Mouse (Mus musculus) cortical plate, adult 2 months (tissue): ENCODE measurements around the gene Pthlh.

Experiments used
- CTCF ChIP-seq: fragments of 200-500 bp; IDR thresholded peaks from 2 replicates; pipeline ENCODE4 v1.5.1; 2011; ENCODE audit warnings: mild to moderate bottlenecking, control low read depth, low read length; ENCODE audit not compliant: insufficient read depth; ENCODE audit errors: extremely low read depth
- POLR2A ChIP-seq: fragments of 200-500 bp; IDR thresholded peaks from 2 replicates; pipeline ENCODE4 v1.6.1; 2011; ENCODE audit warnings: mild to moderate bottlenecking, low read length, control low read depth; ENCODE audit not compliant: insufficient read depth; ENCODE audit errors: extremely low read depth

DNA sequence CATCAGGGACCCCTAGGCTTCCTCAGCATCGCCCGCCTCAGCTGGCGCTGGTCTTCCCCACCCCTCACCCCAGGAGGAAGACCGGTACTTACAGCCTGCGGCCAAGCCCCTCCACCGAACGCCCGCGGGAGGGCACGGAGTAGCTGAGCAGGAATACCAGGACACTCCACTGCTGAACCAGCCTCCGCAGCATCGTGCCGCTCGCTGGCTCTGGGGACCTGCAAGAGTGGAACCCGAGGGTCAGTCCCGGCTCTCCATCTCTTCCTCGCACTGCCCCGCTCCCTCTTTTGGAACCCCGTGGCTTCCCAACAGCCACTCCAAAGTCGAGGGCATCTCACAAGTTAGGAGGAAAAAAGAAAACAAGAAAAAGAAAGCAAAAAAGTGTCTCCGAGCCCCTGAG lies 805 bp downstream of the Pthlh start:
- TF ChIP-seq POLR2A (no peak), CTCF (no peak)
